Mouse (Mus musculus) liver, embryonic 14.5 days (tissue): ENCODE measurements around the gene Exoc6b. TPM values are rescaled to one million over a fixed set of nuclear protein-coding genes. Genes with fewer than 3 reads are reported as not detected.
A peak's percentile ranks its signal among the peaks of the same experiment; 100 is the strongest.

ENCODE experiments used
- ATAC-seq: fragments of 200-750 bp; cut with Nextera tagmentation; 2 replicates; pipeline ENCODE4 v1.8.0; 2017; ENCODE audit warnings: moderate number of reproducible peaks, mild to moderate bottlenecking, moderate library complexity; ENCODE audit not compliant: insufficient read depth
- DNase-seq, 3 experiments: peaks; one replicate each; pipeline ENCODE4 v3.0.0-alpha.2; 2012 to 2013; ENCODE audit warnings: low read depth in 3 of 3, low spot score in 3 of 3
- H3K27ac ChIP-seq: fragments of 300-500 bp; sonication (generic); 2 replicates; pipeline ENCODE4 v1.5.1; 2014; ENCODE audit warnings: moderate library complexity, mild to moderate bottlenecking, control low read depth, inconsistent platforms
- H3K27me3 ChIP-seq: fragments of 300-500 bp; sonication (generic); 2 replicates; pipeline ENCODE4 v1.6.1; 2014; ENCODE audit warnings: mild to moderate bottlenecking, low read length, moderate library complexity; ENCODE audit not compliant: control insufficient read depth, insufficient read depth
- H3K36me3 ChIP-seq: fragments of 300-500 bp; sonication (generic); replicated peaks from 2 replicates; pipeline ENCODE4 v1.6.1; 2014; ENCODE audit warnings: low read depth; ENCODE audit not compliant: control insufficient read depth, insufficient read depth
- H3K4me1 ChIP-seq, 2 experiments: fragments of 200-500 bp in 1 of 2; fragments of 300-500 bp in 1 of 2; sonication (generic) in 1 of 2; replicated peaks; 2 replicates each; pipeline ENCODE4 v1.6.1; 2012 to 2014; ENCODE audit warnings: antibody characterized with exemption in 1 of 2, inconsistent platforms in 1 of 2, low read length in 1 of 2; ENCODE audit not compliant: control insufficient read depth in 2 of 2, insufficient read depth in 2 of 2
- H3K4me2 ChIP-seq: fragments of 300-500 bp; sonication (generic); 2 replicates; pipeline ENCODE4 v1.6.1; 2014; ENCODE audit warnings: low read depth, mild to moderate bottlenecking, control low read depth, moderate library complexity
- H3K4me3 ChIP-seq, 2 experiments: fragments of 200-500 bp in 1 of 2; fragments of 300-500 bp in 1 of 2; sonication (generic) in 1 of 2; 2 replicates each; pipeline ENCODE4 v1.5.1; 2012 to 2014; ENCODE audit warnings: low read depth in 2 of 2, low read length in 2 of 2, mild to moderate bottlenecking in 2 of 2, control low read depth in 1 of 2, inconsistent platforms in 1 of 2, moderate library complexity in 1 of 2; ENCODE audit not compliant: insufficient read depth in 1 of 2
- H3K9ac ChIP-seq: fragments of 300-500 bp; sonication (generic); replicated peaks from 2 replicates; pipeline ENCODE4 v1.6.1; 2014; ENCODE audit warnings: mild to moderate bottlenecking, control low read depth, moderate library complexity
- H3K9me3 ChIP-seq: fragments of 300-500 bp; sonication (generic); 2 replicates; pipeline ENCODE4 v1.6.1; 2016; ENCODE audit warnings: low read length, mixed read lengths; ENCODE audit not compliant: control insufficient read depth
- CTCF ChIP-seq: IDR thresholded peaks from 2 replicates; pipeline ENCODE4 v1.5.1; 2016; ENCODE audit warnings: antibody characterized with exemption, low read depth, control low read depth
- EP300 ChIP-seq: IDR thresholded peaks from 2 replicates; pipeline ENCODE4 v1.6.1; 2016; ENCODE audit warnings: antibody characterized with exemption, low read depth
- WGBS: fragments of 180-500 bp; shearing (Covaris S2); extraction: QIAGEN DNeasy Blood & Tissue Kit; methylation state at CpG from one replicate; pipeline ENCODE4 v1.1.7; 2014; ENCODE audit not compliant: insufficient replicate concordance; 5-methylcytosine and 5-hydroxymethylcytosine counted together
- polyA plus RNA-seq, 2 experiments: library from polyadenylated mRNA; depleted of rRNA in 1 of 2; stranded (reverse) in 1 of 2; unstranded in 1 of 2; fragments of >200 nt; fragmentation: Nextera tagmentation in 1 of 2; extraction: Ambion mirVana in 1 of 2; gene quantifications; 2 replicates each; pipeline versions ENCODE4 v1.2.1 to v1.2.3; 2012 to 2014

Exoc6b gene
- polyA plus RNA-seq, 2 experiments: 1.0 to 2.9 TPM

DNA sequence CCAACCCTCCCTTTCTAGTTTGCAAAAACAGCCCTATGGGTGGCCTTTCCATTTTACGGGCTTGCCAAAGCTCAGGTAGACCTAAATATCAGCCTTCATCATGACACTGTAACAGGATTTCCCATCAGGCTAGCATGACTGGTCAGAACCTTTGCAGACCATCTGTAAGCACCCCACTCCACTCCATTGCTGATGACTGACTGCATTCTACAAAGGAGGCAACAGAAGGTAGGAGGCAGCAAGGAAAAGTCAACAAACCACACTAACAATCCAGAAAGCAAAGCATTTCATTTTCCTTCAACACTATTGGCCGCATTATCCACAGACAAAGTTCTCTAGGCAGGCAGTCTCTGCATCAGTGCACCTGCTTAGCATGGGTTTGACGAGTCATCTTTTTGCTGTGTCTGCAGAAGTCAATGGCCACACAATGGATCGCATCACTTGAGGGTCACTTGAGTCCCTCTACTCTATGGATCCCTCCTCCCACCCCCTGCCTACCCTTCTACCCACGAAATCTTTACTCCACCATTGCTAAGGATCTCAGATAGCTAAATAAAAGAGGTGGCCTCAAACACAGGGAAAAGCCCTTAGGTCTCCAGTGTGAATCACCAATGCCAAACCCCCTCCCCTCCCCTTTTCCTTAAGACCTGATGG lies 323.0 kb downstream of the Exoc6b start:
- no peak overlapping the region for H3K27ac ChIP-seq
- TF ChIP-seq CTCF (no peak), EP300 (no peak)
- no peak for ATAC-seq

GRCm38 (mm10) chr6:84745570-84745969 lies 323.7 kb downstream of the Exoc6b start:
- H3K4me1 ChIP-seq: no peaks in the 10 kb centered on the region
- ATAC-seq (no peak), DNase-seq (no peak)
- no peak overlapping the region for H3K4me2 ChIP-seq
- H3K4me3 ChIP-seq: no peak overlapping the region
- no peak overlapping the region for H3K9ac ChIP-seq
- no peak overlapping the region for H3K27ac ChIP-seq
- TF ChIP-seq CTCF: no peak
- TF ChIP-seq EP300: no peak
- H3K9me3 ChIP-seq: no peaks in the 10 kb centered on the region
- no peaks in the 10 kb centered on the region for H3K27me3 ChIP-seq
- 68% methylated on average over 7 of the region's 7 CpGs for WGBS
- H3K36me3 ChIP-seq: no peaks in the 10 kb centered on the region

More for the DNA sequence above, 323.0 kb downstream of the Exoc6b start:
- no peaks in the 10 kb centered on the region for H3K4me1 ChIP-seq
- 57% methylated on average over 5 of the region's 5 CpGs for WGBS
- no peak for DNase-seq
- H3K4me3 ChIP-seq: no peak overlapping the region
- H3K4me2 ChIP-seq: no peak overlapping the region
- H3K9ac ChIP-seq: no peak overlapping the region
- H3K27me3 ChIP-seq: no peaks in the 10 kb centered on the region
- H3K36me3 ChIP-seq: no peaks in the 10 kb centered on the region
- H3K9me3 ChIP-seq: no peaks in the 10 kb centered on the region

- H3K27ac ChIP-seq: no peak overlapping the region
- no peaks in the 10 kb centered on the region for H3K36me3 ChIP-seq
- H3K4me1 ChIP-seq: no peaks in the 10 kb centered on the region
- DNase-seq (no peak), ATAC-seq (no peak)
- TF ChIP-seq CTCF (no peak), EP300 (no peak)
- no peak overlapping the region for H3K4me3 ChIP-seq
- no peaks in the 10 kb centered on the region for H3K9me3 ChIP-seq
- no peak overlapping the region for H3K9ac ChIP-seq
- H3K27me3 ChIP-seq: no peaks in the 10 kb centered on the region
- no peak overlapping the region for H3K4me2 ChIP-seq
- 13% methylated on average over 3 of the region's 3 CpGs for WGBS
Observed at GRCm38 (mm10) chr6:84742227-84742626, 327.1 kb downstream of the Exoc6b start.

DNA sequence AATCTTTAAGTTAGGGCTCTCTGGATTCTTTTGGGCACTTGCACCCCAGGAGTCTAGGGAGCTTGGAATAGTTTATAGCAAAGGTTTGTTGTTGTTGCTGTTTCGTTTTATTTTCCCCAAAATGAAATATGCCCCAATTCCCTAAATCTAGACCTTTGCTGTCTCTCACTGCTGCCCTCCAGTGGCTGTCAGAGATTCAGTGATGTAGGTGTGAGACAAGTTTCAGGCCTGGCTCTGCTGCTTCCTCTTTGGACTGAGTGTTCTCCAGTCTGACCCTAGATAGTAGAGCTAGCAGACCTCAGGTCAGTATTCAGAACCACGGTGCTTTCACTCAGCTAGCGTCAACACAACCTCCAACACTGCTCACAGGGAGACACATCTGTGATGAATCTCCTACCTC lies 332.4 kb downstream of the Exoc6b start:
- TF ChIP-seq EP300 (no peak), CTCF (peak; percentile 69)

GRCm38 (mm10) chr6:84726876-84727275 lies 342.4 kb downstream of the Exoc6b start:
- Histone ChIP-seq H3K27me3 (no peaks in the 10 kb centered on the region), H3K9ac (no peak overlapping the region), H3K36me3 (no peaks in the 10 kb centered on the region), H3K27ac (no peak overlapping the region), H3K4me2 (no peak overlapping the region), H3K9me3 (no peaks in the 10 kb centered on the region), H3K4me3 (no peak overlapping the region), H3K4me1 (no peaks in the 10 kb centered on the region)
- DNase-seq: no peak
- no peak for ATAC-seq
- no peak for TF ChIP-seq CTCF
- no peak for TF ChIP-seq EP300

More for the DNA sequence above, 332.4 kb downstream of the Exoc6b start:
- H3K36me3 ChIP-seq: no peaks in the 10 kb centered on the region
- DNase-seq (no peak), ATAC-seq (no peak)
- 17% methylated on average over 3 of the region's 3 CpGs for WGBS
- H3K9ac ChIP-seq: no peak overlapping the region
- no peak overlapping the region for H3K4me2 ChIP-seq
- no peaks in the 10 kb centered on the region for H3K27me3 ChIP-seq
- no peaks in the 10 kb centered on the region for H3K4me1 ChIP-seq
- no peaks in the 10 kb centered on the region for H3K9me3 ChIP-seq
- no peak overlapping the region for H3K27ac ChIP-seq
- no peak overlapping the region for H3K4me3 ChIP-seq
